12 mouse cellular contexts compared by ENCODE assay signal in genomic region chr2:153134237-153134636, GRCm38 (mm10). TPM values are rescaled to one million over a fixed set of nuclear protein-coding genes. Genes with fewer than 3 reads are reported as not detected.
DNase-seq lines count a peak whose midpoint lies in the region; ATAC-seq and TF ChIP-seq lines count a peak whose summit lies in the region.
"Had no signal": no experiment of that assay in that cellular context is flagged by ENCODE, and none has a peak within 500 bp of the region (broad histone marks: within the 10 kb centered on the region; RNA-seq: fewer than 3 reads in every experiment).

No protein-coding gene starts in this region.

- H3K27me3 ChIP-seq in liver, postnatal 0 days (ENCODE audit: insufficient read depth, low read length) = no peaks in the 10 kb centered on the region

- H3K36me3 ChIP-seq in liver, postnatal 0 days (replicated peaks; ENCODE audit: insufficient read depth, low read length) = 0 out of 2 replicates have a peak, but pooled peaks cover 3% of the 10 kb centered on the region

- H3K27ac ChIP-seq in layer of hippocampus, adult 2 months = no peak overlapping the region
- no peak overlapping the region for H3K27ac ChIP-seq in liver, postnatal 0 days (ENCODE audit: low read depth)
- H3K27ac ChIP-seq: macrophage had no signal

- DNase-seq in layer of hippocampus, adult 2 months (ENCODE audit: low spot score in 2 of 2) = no peak
- DNase-seq in layer of hippocampus, postnatal 36 days = no peak
- DNase-seq in Muller cell, postnatal 12 days (ENCODE audit: inconsistent ontology term) = peak; percentile 24
- DNase-seq in brain, embryonic 14.5 days (ENCODE audit: low read depth) = peak; percentile 7
- peak; percentile 38 for DNase-seq in liver, postnatal 0 days
- DNase-seq in adrenal gland, adult 2 months = no peak
- DNase-seq in adrenal gland, adult 18-20 months (ENCODE audit: low spot score in 2 of 2) = no peak
- DNase-seq: cerebellum, adult 11-12 months had no signal

- TF ChIP-seq POLR2A in brain, embryonic 14.5 days (IDR thresholded peaks at IDR 0.05; ENCODE audit: borderline replicate concordance, extremely low read depth, insufficient read depth, insufficient read length, poor library complexity, severe bottlenecking) = no peak

- TF ChIP-seq EP300 in liver, postnatal 0 days (IDR thresholded peaks at IDR 0.05; ENCODE audit: low read depth) = no peak

- 38% methylated on average over 5 of the region's 5 CpGs for WGBS in liver, postnatal 0 days (ENCODE audit: insufficient replicate concordance)

- peak; percentile 41 for TF ChIP-seq CTCF in layer of hippocampus, adult 2 months (conservative IDR thresholded peaks at IDR 0.05)
- TF ChIP-seq CTCF in brain, embryonic 14.5 days (IDR thresholded peaks at IDR 0.05; ENCODE audit: borderline replicate concordance, extremely low read depth, insufficient read depth, insufficient read length) = peak; percentile 30; the same call in 1 of the 2 replicates
- TF ChIP-seq CTCF in liver, postnatal 0 days (IDR thresholded peaks at IDR 0.05; ENCODE audit: low read depth) = peak; percentile 48

- H3K4me2 ChIP-seq in liver, postnatal 0 days (ENCODE audit: low read depth, low read length) = no peak overlapping the region
- H3K4me2 ChIP-seq: heart, embryonic 11.5 days had no signal

- H3K4me3 ChIP-seq in layer of hippocampus, adult 2 months = no peak overlapping the region
- no peak overlapping the region for H3K4me3 ChIP-seq in liver, postnatal 0 days (ENCODE audit: low read depth, low read length)

- H3K9me3 ChIP-seq in liver, postnatal 0 days (ENCODE audit: low read length) = no peaks in the 10 kb centered on the region

- H3K4me1 ChIP-seq in liver, postnatal 0 days (ENCODE audit: insufficient read depth) = no peaks in the 10 kb centered on the region

- no peak for ATAC-seq in liver, postnatal 0 days
- ATAC-seq: activated CD4-positive, CD25-positive, alpha-beta regulatory T cell, adult 4 months; forebrain, embryonic 16.5 days had no signal

- no peak overlapping the region for H3K9ac ChIP-seq in liver, postnatal 0 days (replicated peaks)

RNA-seq across cellular contexts. Expression of gene Hck, which starts 26.0 kb away (rescaled TPM):
- total RNA-seq in layer of hippocampus, adult 2 months (2021) = 1 to 10 TPM; 1.9 to 2.2 TPM
- 1 to 10 TPM; 1.6 to 2.2 TPM for total RNA-seq in layer of hippocampus, postnatal 36 days (2021)
- 1.6 and 2.3 TPM in 2 replicates for polyA plus RNA-seq in brain, embryonic 14.5 days (2012; rRNA removed)
- polyA plus RNA-seq in liver, postnatal 0 days (2015; fragmentation: Nextera tagmentation; extraction: Ambion mirVana) = 13.3 and 14.0 TPM in 2 replicates
- 1 to 10 TPM; 3.1 to 4.6 TPM for total RNA-seq in adrenal gland, adult 2 months (2021)
- polyA plus RNA-seq in adrenal gland, adult 2 months (2012; rRNA removed) = 4.2 and 4.7 TPM in 2 replicates
- 1 to 10 TPM; 3.9 to 4.2 TPM for total RNA-seq in adrenal gland, adult 18-20 months (2021)

RNA-seq across cellular contexts. Expression of gene Tm9sf4, which starts 26.9 kb away (rescaled TPM):
- total RNA-seq in layer of hippocampus, adult 2 months (2021) = 100 to 1,000 TPM in 1 of 2 experiments, 10 to 100 TPM in 1; 96.8 to 101 TPM
- total RNA-seq in layer of hippocampus, postnatal 36 days (2021) = 100 to 1,000 TPM in 1 of 2 experiments, 10 to 100 TPM in 1; 84.1 to 103 TPM
- polyA plus RNA-seq in brain, embryonic 14.5 days (2012; rRNA removed) = 52.8 and 67.5 TPM in 2 replicates
- 24.4 and 24.7 TPM in 2 replicates for polyA plus RNA-seq in liver, postnatal 0 days (2015; fragmentation: Nextera tagmentation; extraction: Ambion mirVana)
- 100 to 1,000 TPM; 104 to 121 TPM for total RNA-seq in adrenal gland, adult 2 months (2021)
- 40.8 and 66.2 TPM in 2 replicates for polyA plus RNA-seq in adrenal gland, adult 2 months (2012; rRNA removed)
- total RNA-seq in adrenal gland, adult 18-20 months (2021) = 100 to 1,000 TPM in 1 of 2 experiments, 10 to 100 TPM in 1; 94.6 to 101 TPM

Comparison
In these comparisons a context has a peak if more than half of its experiments do, and no peak if none do; other contexts are left out.
1. DNase-seq: peak in Muller cell, postnatal 12 days (single experiment), brain, embryonic 14.5 days (single experiment) and liver, postnatal 0 days (single experiment); none in layer of hippocampus, adult 2 months (0 of 2), layer of hippocampus, postnatal 36 days (0 of 2), adrenal gland, adult 2 months (single experiment) and adrenal gland, adult 18-20 months (0 of 2).
2. Peak in every context shown above with its lines, with median percentiles within 50 percentile points of each other: CTCF ChIP-seq.